Mouse (Mus musculus) frontal cortex, adult 2 months (tissue): ENCODE results near the gene Fbxl8. TPM values are rescaled to one million over a fixed set of nuclear protein-coding genes. Genes with fewer than 3 reads are reported as not detected.
A peak's percentile ranks its signal among the peaks of the same experiment; 100 is the strongest.
"Not testable (repeated sequence)": the region's sequence is repeated elsewhere in the genome, so short reads cannot be mapped to it uniquely, and the experiment has no call there.

Experiments
- DNase-seq, 2 experiments: peaks; one replicate each; pipeline ENCODE4 v3.0.0; 2022; ENCODE audit warnings: low spot score in 1 of 2; ENCODE audit errors: extremely low spot score in 1 of 2
- polyA plus RNA-seq: library from polyadenylated mRNA; depleted of rRNA; stranded (reverse); fragments of >200 nt; gene quantifications from 2 replicates; pipeline ENCODE4 v1.2.3, GENCODE M21; 2012

Gene Fbxl8
- polyA plus RNA-seq, 1 experiment = 2.1 TPM

- no peak for DNase-seq
These were observed 16.1 kb downstream of the Fbxl8 start for GRCm38 (mm10) chr8:105280567-105280966.

- no peak for DNase-seq
These were observed 17.4 kb downstream of the Fbxl8 start for GRCm38 (mm10) chr8:105281821-105282220.

DNA sequence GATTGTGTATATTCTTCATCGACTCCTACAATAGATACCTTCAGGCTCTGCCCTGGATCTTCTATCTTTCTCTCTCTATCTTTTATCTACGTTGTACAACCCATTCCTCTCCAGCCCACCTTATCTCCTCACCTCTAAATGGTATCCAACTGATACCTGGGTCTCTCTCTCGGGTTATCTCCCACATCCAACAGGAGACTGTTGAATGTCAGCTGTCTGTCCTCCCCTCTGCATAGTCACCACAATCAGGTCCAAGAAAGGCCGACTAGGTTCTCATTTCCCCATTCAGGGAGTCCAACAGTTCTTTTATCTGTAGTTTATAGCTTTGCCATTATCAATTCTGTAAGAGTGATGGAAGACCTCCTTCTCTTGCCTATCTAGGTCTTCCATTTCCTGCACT is 17.8 kb downstream of the Fbxl8 start:
- no peak for DNase-seq

GRCm38 (mm10) chr8:105283074-105283473 is 18.6 kb downstream of the Fbxl8 start:
- DNase-seq = no peak

GRCm38 (mm10) chr8:105285514-105285913 is 21.1 kb downstream of the Fbxl8 start:
- DNase-seq = no peak

DNA sequence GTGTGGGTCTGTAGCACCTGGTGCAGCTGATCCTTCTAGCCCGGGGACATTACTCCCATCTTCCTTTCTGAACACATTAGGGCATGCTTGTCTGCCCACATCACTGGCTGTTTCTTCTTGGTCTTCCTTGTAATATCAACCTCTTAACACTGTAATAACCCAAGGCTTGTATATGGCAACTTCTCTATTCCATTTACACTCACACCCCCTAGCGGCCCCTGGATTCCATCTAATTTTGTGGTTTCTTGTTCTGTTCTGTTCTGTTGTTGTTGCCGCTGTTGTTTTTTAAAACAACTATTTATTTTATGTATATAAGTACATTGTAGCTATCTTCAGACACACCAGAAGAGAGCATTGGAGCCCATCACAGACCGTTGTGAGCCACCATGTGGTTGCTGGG is 22.5 kb downstream of the Fbxl8 start:
- no peak for DNase-seq

DNA sequence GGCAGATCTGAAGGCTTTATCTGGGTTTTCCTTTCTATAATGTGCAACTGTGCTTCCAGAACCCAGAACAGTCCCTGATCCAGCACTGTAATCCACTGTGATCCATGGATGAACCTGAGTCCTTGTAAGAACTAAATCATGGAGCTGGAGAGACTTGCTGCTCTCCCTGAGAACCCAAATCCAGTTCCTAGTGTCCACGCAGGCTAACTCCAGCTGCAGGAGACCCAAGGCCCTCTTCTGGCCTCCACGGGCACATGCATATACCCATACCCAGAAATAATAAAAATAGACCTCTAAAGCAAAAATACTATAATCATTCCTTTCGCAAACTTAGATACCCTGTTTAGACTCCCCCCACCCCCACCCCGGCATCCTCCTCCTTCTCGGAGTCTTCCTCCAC is 23.8 kb downstream of the Fbxl8 start:
- no peak for DNase-seq

DNA sequence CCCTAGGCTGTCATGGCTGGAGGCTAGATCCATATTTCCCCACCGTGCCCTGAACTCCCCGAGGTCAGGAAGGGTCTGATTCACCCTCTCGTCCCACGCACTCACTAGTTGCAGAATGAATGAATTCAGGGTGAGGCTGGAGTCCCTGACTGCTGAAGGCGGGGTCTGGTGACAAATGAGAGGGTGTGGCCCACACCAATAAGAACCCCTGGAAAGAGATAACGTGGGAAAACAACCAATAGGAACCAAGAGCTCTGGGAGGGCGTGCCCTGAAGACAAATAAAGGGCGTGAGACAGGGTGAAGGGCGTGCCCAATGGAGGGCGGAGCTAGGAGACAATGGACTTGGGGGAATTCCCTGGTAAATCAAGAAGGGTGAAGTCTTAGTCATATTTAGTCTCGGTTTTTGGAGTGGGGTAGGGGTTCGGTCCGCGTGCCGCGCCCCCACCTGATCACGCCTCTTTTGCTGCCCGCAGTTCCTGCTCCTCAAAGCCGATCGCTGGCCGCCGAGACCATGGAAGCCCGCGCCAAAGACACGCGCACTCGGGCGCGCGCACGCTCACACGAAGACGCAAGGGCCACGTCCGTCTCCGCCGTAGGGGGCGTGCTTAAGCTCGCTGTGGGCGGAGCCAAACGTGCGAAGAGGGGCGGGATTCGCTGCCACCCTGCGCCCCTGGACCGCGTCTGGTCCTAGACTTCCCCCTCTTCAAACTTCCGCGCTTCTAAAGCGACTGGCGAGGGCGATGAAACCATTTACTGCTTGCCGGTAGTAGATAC is 24.7 kb downstream of the Fbxl8 start:
- peak; percentile 90 to 95 for DNase-seq

- DNase-seq = no peak
These were observed 25.5 kb downstream of the Fbxl8 start, which contains the start of gene 4931428F04Rik for GRCm38 (mm10) chr8:105289805-105290460. TSS of gene 4931428F04Rik (minus strand) at chr8:105289864.

DNA sequence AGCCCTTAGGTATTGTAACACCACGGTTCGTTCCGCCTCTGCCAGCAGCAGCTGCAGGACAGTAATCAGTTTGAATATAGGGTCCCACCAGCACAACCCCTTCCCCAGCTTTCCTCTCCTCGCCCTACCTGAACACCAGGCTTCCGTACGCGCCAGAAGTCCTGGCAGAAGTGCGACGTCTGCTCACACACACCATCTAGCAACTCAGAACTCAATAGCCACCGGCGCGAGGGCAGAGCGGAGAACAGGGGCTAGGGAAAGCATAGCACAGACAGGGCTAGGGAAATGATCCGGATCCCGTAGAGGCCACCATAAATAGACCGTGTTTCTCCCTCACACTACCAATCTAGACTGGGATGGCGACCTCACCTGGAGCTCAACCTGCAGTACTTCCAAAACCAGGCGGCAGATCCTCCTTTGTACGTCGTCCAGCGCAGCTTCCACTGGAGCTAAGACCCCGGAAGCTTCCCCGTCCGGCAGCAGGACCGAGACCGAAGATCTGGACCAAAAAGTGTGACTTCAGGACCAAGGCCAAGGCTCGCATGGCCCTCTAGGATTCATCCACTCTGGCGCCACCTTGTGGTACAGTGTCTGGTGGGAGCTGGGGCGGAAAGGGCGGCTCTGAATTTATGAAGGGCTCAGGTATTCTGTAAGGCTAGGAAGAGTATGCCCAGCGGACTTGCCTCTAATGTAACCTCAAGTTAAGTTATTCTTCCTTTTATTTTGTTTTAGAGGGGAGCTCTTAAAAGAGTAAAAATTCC is 26.3 kb downstream of the Fbxl8 start:
- peak in 1 of 2 experiments; percentile 86 for DNase-seq

GRCm38 (mm10) chr8:105291364-105291763 is 26.9 kb downstream of the Fbxl8 start:
- DNase-seq = not testable (repeated sequence)

GRCm38 (mm10) chr8:105291802-105292201 is 27.4 kb downstream of the Fbxl8 start:
- not testable (repeated sequence) for DNase-seq

GRCm38 (mm10) chr8:105292471-105292870 is 28.0 kb downstream of the Fbxl8 start:
- no peak for DNase-seq

DNA sequence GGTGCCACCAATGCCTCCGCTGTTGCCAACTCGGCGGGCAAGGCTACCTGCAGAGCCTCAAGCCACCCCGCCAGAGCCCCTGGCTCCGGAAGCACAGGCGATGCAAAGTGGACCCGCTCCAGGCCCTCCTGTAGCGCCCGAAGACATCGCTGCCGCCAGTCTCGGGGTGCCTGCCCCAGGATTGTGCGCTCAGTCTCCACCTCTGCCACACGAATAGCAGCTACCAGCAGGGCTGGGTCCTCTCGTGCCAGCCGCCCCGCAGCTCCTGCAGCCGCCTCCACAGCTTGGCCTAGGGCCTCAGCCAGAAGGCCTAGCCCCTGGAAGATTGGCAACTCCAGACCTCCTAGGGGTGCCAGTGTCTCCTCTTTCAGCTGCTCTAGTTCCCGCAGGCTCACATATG is 29.0 kb downstream of the Fbxl8 start:
- DNase-seq = no peak

DNA sequence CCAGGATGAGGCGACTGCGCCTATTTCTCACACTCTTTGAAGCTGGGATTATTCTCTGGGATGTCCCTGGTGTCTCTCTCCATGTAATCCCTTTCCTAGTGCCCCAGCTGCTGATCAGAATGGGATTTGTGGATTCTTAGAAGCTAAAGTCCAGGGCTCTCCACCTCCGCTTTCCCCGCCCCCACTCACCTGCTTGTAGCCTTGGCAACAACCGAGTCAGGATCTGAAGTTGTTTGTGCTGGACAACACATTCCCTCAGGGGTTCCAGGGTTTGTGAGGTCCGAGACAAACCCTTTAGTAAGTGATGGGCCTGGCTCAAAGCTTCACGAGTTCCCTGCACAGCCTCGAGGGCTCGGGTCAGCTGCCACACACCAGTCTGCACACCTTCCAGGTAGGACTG is 30.3 kb downstream of the Fbxl8 start:
- no peak for DNase-seq

DNA sequence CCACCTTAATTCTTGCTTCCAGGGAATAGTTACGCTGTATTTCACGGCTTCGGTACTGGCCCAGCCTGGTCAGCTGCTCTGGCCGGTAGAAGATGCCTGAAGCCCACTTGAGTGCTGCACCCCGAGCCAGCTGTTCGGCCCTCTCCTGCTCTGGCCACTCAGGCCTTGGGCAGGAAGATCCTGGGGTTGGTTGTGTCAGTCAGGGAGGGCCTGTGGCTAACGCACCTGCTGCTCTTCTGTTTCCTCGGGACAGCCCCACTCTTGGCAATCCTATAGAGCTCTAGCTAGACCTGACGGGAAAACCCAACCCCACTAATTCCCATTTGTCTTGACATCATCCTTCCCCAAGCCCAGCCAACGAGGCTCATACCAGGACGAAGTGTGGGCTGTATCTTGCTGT is 30.8 kb downstream of the Fbxl8 start:
- no peak for DNase-seq

DNA sequence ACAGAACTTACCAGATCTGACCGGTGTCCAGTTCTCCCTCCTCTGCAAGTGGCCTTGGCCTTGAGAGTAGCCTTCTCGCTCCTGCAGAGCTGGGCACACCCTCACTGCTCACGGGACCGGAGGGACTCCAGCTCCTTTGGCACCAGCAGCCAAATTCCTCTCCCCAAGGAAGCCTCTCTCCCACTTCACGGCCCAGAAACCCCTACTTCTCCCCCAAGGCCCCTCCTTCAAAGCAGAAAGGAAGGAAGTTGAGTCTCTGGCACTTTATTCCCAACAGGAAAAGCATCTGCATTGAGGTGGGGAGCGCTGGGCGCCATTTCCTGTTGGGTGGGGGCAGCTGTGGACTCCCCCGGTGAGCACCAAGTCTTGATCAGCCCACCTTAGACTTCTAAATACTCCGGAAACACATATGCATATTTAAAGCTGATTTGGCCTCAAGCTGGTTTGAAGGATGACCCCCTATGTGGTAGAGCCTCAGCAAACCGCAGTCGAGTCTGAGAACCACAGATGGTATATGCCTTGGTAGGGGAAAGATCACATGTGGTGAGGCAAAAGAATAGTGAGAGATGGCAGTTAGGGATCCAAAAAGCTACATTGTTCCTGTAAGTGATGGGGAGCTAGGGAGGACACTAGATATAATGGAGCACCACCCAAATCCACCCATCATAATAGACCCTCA is 31.6 kb downstream of the Fbxl8 start, which contains the start of gene Exoc3l:
Gene Exoc3l (minus strand): TSS at position 207 of the 679 bp plus-strand sequence.
- DNase-seq = no peak

DNA sequence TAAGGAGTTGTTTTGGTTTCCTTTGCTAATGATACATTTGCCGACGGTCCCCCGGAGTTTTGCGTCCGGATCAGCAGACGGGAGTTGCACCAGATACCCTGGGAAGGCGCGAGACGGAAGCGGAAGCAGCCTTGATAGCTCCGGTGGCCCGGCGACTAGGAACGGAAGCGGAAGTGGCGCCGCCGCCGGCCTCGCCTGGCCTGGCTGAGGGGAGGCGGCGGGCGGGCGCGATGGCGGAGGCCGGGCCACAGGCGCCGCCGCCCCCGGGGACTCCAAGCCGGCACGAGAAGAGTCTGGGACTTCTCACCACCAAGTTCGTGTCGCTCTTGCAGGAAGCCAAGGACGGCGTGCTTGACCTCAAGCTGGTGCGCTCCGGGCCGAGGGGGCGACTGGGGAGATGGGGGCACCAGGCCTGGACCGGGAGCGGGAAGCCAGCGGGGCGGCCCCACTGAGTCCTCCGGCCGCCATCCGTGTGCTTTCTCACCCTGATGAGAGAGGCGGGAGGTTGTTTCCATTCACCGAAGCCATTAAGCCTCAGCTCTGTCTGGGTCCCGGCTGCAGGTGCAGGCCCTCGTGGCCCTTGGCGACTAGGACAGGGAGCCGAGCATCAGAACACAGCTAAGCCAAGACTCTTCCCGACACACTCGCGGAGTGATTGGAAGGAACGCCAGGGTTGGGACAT is 33.2 kb downstream of the Fbxl8 start, which contains the start of gene E2f4:
Gene E2f4 (plus strand): TSS at position 153 of the 682 bp plus-strand sequence.
- DNase-seq = peak; percentile 81 to 96

GRCm38 (mm10) chr8:105298351-105299252 is 34.2 kb downstream of the Fbxl8 start:
- no peak for DNase-seq
